24 mouse cellular contexts compared by ENCODE assay signal in the genomic region with DNA sequence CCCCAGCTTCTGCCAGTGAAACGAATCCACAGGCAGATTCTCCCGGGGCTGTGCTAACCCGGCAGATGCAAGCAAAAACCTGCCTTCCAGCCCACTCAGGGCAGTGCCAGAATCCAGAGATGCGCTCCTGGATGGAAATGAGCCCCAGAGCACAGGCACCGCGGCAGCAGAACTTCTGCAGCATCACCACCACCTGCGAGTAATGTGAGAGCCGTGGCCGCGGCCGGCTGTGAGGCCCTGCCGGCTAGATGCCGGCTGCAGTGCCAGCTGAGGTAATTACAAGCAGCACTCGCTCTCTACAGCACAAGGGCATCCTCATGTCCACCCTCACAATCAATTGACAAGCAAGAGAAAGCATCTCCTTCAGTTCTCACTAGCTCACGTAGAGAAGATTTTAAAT. TPM values are rescaled to one million over a fixed set of nuclear protein-coding genes. Genes with fewer than 3 reads are reported as not detected.
A peak's percentile ranks its signal among the peaks of the same experiment; 100 is the strongest.
DNase-seq lines count a peak whose midpoint lies in the region; ATAC-seq and TF ChIP-seq lines count a peak whose summit lies in the region.
"Had no signal": no experiment of that assay in that cellular context is flagged by ENCODE, and none has a peak within 500 bp of the region (broad histone marks: within the 10 kb centered on the region; RNA-seq: fewer than 3 reads in every experiment).

No protein-coding gene starts in this region.

- TF ChIP-seq CTCF in forebrain, postnatal 0 days (IDR thresholded peaks at IDR 0.05; ENCODE audit: low read depth), result no peak

- intact Hi-C loops in gastrocnemius, postnatal 36 days (cut with DNase I), result loop anchor here (10.0 kb wide), 2 partner anchors 1090 to 1320 kb away; no protein-coding TSS in a partner anchor

- peak; percentile 27 for DNase-seq in gastrocnemius, postnatal 10 days
- DNase-seq in gastrocnemius, postnatal 36 days, result no peak
- DNase-seq in retina, postnatal 1 day, result peak; percentile 27
- DNase-seq in retina, embryonic 14.5 days (ENCODE audit: low spot score), result no peak
- peak; percentile 44 for DNase-seq in embryonic facial prominence, embryonic 14.5 days (ENCODE audit: low spot score)
- DNase-seq in limb, embryonic 10.5 days (ENCODE audit: low spot score), result peak; percentile 61
- DNase-seq in liver, embryonic 11.5 days (ENCODE audit: low spot score), result no peak
- DNase-seq in forebrain, postnatal 0 days, result no peak
- DNase-seq: adrenal gland, adult 2 months; adrenal gland, postnatal 25 days; cerebellum, adult 18-20 months; cerebellum, adult 9-11 months; cerebellum, postnatal 36 days; heart, adult 18-20 months; heart, postnatal 10 days; heart, postnatal 4 days had no signal

- WGBS in embryonic facial prominence, embryonic 14.5 days, result 24% methylated on average over 15 of the region's 15 CpGs
- WGBS in limb, embryonic 10.5 days, result 21% methylated on average over 15 of the region's 15 CpGs
- WGBS in liver, embryonic 11.5 days, result 42% methylated on average over 15 of the region's 15 CpGs
- WGBS in forebrain, postnatal 0 days, result 44% methylated on average over 15 of the region's 15 CpGs

- H3K9ac ChIP-seq in embryonic facial prominence, embryonic 14.5 days (ENCODE audit: low read depth, low read length), result 0 out of 2 replicates have a peak overlapping the region, but pooled peaks have one; percentile 1
- no peak overlapping the region for H3K9ac ChIP-seq in liver, embryonic 11.5 days (ENCODE audit: low read depth, low read length)
- no peak overlapping the region for H3K9ac ChIP-seq in forebrain, postnatal 0 days
- H3K9ac ChIP-seq: hindbrain, embryonic 13.5 days had no signal

- H3K9me3 ChIP-seq in embryonic facial prominence, embryonic 14.5 days (ENCODE audit: control insufficient read depth, low read length), result peaks cover 7% of the 10 kb centered on the region; the same call in 1 of the 2 replicates
- no peaks in the 10 kb centered on the region for H3K9me3 ChIP-seq in limb, embryonic 10.5 days (replicated peaks)
- peaks cover 2% of the 10 kb centered on the region; the same call in 1 of the 2 replicates for H3K9me3 ChIP-seq in liver, embryonic 11.5 days (ENCODE audit: control insufficient read depth, low read length)
- H3K9me3 ChIP-seq in forebrain, postnatal 0 days (ENCODE audit: low read length), result no peaks in the 10 kb centered on the region; the same call in 1 of the 2 replicates
- H3K9me3 ChIP-seq: heart, embryonic 10.5 days; hindbrain, embryonic 13.5 days had no signal

- H3K4me1 ChIP-seq in embryonic facial prominence, embryonic 14.5 days (ENCODE audit: control insufficient read depth, insufficient read depth, low read length), result peaks cover 6% of the 10 kb centered on the region; the same call in 1 of the 2 replicates
- H3K4me1 ChIP-seq in limb, embryonic 10.5 days, result peaks cover 21% of the 10 kb centered on the region
- H3K4me1 ChIP-seq in liver, embryonic 11.5 days (replicated peaks; ENCODE audit: control insufficient read depth, insufficient read depth, low read length), result peaks cover 11% of the 10 kb centered on the region
- no peaks in the 10 kb centered on the region for H3K4me1 ChIP-seq in forebrain, postnatal 0 days (ENCODE audit: insufficient read depth)

- peaks cover 34% of the 10 kb centered on the region for H3K27me3 ChIP-seq in embryonic facial prominence, embryonic 14.5 days (replicated peaks; ENCODE audit: control insufficient read depth, insufficient read depth, low read length)
- peaks cover 44% of the 10 kb centered on the region for H3K27me3 ChIP-seq in limb, embryonic 10.5 days (ENCODE audit: low read depth, poor library complexity, severe bottlenecking)
- peaks cover 48% of the 10 kb centered on the region for H3K27me3 ChIP-seq in liver, embryonic 11.5 days (replicated peaks; ENCODE audit: control insufficient read depth, insufficient read depth, low read length)
- H3K27me3 ChIP-seq in forebrain, postnatal 0 days (ENCODE audit: insufficient read depth, low read length), result peaks cover 21% of the 10 kb centered on the region

- H3K4me2 ChIP-seq in embryonic facial prominence, embryonic 14.5 days (ENCODE audit: low read depth, low read length), result no peak overlapping the region
- H3K4me2 ChIP-seq in liver, embryonic 11.5 days, result no peak overlapping the region
- no peak overlapping the region for H3K4me2 ChIP-seq in forebrain, postnatal 0 days (ENCODE audit: low read depth)

- H3K4me3 ChIP-seq in embryonic facial prominence, embryonic 14.5 days (ENCODE audit: low read depth, low read length), result no peak overlapping the region
- H3K4me3 ChIP-seq in limb, embryonic 10.5 days, result no peak overlapping the region
- H3K4me3 ChIP-seq in liver, embryonic 11.5 days (ENCODE audit: low read depth, low read length), result no peak overlapping the region
- H3K4me3 ChIP-seq in forebrain, postnatal 0 days (ENCODE audit: low read depth, low read length), result no peak overlapping the region
- H3K4me3 ChIP-seq: hindbrain, embryonic 13.5 days had no signal

- no peak overlapping the region for H3K27ac ChIP-seq in embryonic facial prominence, embryonic 14.5 days (replicated peaks; ENCODE audit: low read depth, low read length)
- H3K27ac ChIP-seq in limb, embryonic 10.5 days, result no peak overlapping the region
- no peak overlapping the region for H3K27ac ChIP-seq in liver, embryonic 11.5 days (ENCODE audit: low read depth, low read length)
- H3K27ac ChIP-seq in forebrain, postnatal 0 days (ENCODE audit: low read depth, low read length), result no peak overlapping the region
- H3K27ac ChIP-seq: heart, embryonic 10.5 days; hindbrain, embryonic 13.5 days had no signal

- H3K36me3 ChIP-seq in embryonic facial prominence, embryonic 14.5 days (ENCODE audit: control insufficient read depth, insufficient read depth, low read length), result peaks cover 14% of the 10 kb centered on the region
- peaks cover 12% of the 10 kb centered on the region for H3K36me3 ChIP-seq in limb, embryonic 10.5 days
- H3K36me3 ChIP-seq in liver, embryonic 11.5 days (ENCODE audit: control insufficient read depth, insufficient read depth, low read length), result no peaks in the 10 kb centered on the region
- H3K36me3 ChIP-seq in forebrain, postnatal 0 days (ENCODE audit: insufficient read depth), result no peaks in the 10 kb centered on the region

- no peak for ATAC-seq in embryonic facial prominence, embryonic 14.5 days (ENCODE audit: low read depth)
- ATAC-seq in liver, embryonic 11.5 days (replicated peaks; ENCODE audit: low FRiP score), result no peak
- no peak for ATAC-seq in forebrain, postnatal 0 days
- ATAC-seq: forebrain, embryonic 16.5 days; intestine, embryonic 16.5 days had no signal

RNA-seq across cellular contexts. Expression of gene Ankrd60, which starts 6.2 kb away (rescaled TPM):
- not detected for total RNA-seq in gastrocnemius, postnatal 10 days (2021)
- total RNA-seq in gastrocnemius, postnatal 36 days (2021), result not detected
- not detected in 2 replicates for polyA plus RNA-seq in embryonic facial prominence, embryonic 14.5 days (2014; fragmentation: Nextera tagmentation; extraction: Ambion mirVana)
- polyA plus RNA-seq in limb, embryonic 10.5 days (2016; fragmentation: Nextera tagmentation; extraction: Ambion mirVana), result not detected in 2 replicates
- not detected in 2 replicates for polyA plus RNA-seq in liver, embryonic 11.5 days (2014; fragmentation: Nextera tagmentation; extraction: Ambion mirVana)
- total RNA-seq in forebrain, postnatal 0 days (2014; rRNA removed), result not detected in 2 replicates
- polyA plus RNA-seq in forebrain, postnatal 0 days (2015; fragmentation: Nextera tagmentation; extraction: Ambion mirVana), result not detected in 2 replicates
- total RNA-seq: adrenal gland, adult 2 months; adrenal gland, postnatal 25 days; ES-E14; gastrocnemius, postnatal 4 days; heart, adult 18-20 months; heart, postnatal 10 days; heart, postnatal 4 days had no signal
- polyA plus RNA-seq: adrenal gland, adult 2 months; forebrain, embryonic 11.5 days; forebrain, embryonic 16.5 days; heart, embryonic 10.5 days; heart, embryonic 14.5 days; hindbrain, embryonic 13.5 days; intestine, embryonic 16.5 days had no signal

Comparison
In these comparisons a context has a peak if more than half of its experiments do, and no peak if none do; other contexts are left out.
1. DNase-seq: peak in gastrocnemius, postnatal 10 days (single experiment), retina, postnatal 1 day (single experiment), embryonic facial prominence, embryonic 14.5 days (single experiment) and limb, embryonic 10.5 days (single experiment); none in gastrocnemius, postnatal 36 days (0 of 2), retina, embryonic 14.5 days (single experiment), liver, embryonic 11.5 days (single experiment) and forebrain, postnatal 0 days (single experiment).